Comparison of ENCODE assay signal across 7 mouse cellular contexts in the genomic region with DNA sequence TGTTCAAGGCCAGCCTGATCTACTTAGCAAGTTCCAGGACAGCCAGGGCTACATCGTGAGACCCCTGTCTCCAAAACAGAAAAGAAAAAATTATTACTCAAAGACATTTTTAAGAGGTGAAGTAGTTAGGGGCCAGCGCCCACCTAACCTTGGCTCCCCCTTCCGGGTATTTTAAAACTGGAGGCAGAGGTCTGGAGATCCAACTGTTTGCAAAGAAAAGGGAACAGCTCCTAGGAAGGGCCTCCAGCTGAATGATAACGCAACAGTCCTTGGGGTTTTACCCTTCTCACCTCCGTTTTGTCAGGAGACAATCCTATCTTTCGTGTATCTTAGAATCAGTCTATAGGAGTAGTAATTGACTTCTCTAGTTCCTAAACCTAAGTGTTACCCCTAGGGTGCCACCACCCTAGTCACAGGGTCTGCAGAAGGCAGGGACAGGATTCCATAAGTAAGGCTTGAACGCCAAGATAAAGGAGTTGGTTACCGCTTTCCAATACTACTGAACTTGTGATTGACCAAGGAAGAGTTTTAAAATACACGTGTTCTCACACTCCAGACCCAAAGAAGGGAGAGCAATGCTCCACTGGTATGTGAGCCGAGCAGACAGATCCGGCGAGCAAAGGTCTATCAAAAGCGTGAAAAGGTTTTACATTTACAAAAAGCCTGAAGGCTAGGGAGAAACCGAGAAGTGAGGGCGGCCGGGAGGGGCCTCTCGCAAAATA. TPM values are rescaled to one million over a fixed set of nuclear protein-coding genes. Genes with fewer than 3 reads are reported as not detected.
A peak's percentile ranks its signal among the peaks of the same experiment; 100 is the strongest.
DNase-seq lines count a peak whose midpoint lies in the region; ATAC-seq and TF ChIP-seq lines count a peak whose summit lies in the region.

No protein-coding gene starts in this region.

- TF ChIP-seq CTCF in small intestine, adult 2 months (IDR thresholded peaks at IDR 0.05; ENCODE audit: extremely low read depth, insufficient read length, insufficient replicate concordance, low read depth, low read length): no peak

- no peak for DNase-seq in lung, postnatal 36 days
- no peak for DNase-seq in limb, embryonic 11.5 days (ENCODE audit: low spot score)
- DNase-seq in retina, postnatal 1 day: no peak
- DNase-seq in urinary bladder, postnatal 14 days (ENCODE audit: low spot score): no peak

- no peaks in the 10 kb centered on the region for H3K36me3 ChIP-seq in lung, embryonic 16.5 days (ENCODE audit: control insufficient read depth, insufficient read depth, low read length)
- peaks cover 31% of the 10 kb centered on the region for H3K36me3 ChIP-seq in erythroblast, embryonic 14.5 days (ENCODE audit: control insufficient read depth)
- peaks cover 7% of the 10 kb centered on the region; the same call in 1 of the 2 replicates for H3K36me3 ChIP-seq in limb, embryonic 11.5 days (ENCODE audit: control insufficient read depth, insufficient read depth, low read length)
- H3K36me3 ChIP-seq in small intestine, adult 2 months (ENCODE audit: control insufficient read depth, insufficient read depth, low read length): peaks cover 2% of the 10 kb centered on the region

- H3K4me3 ChIP-seq in lung, embryonic 16.5 days (ENCODE audit: low read length): peak overlapping the region; percentile 82
- H3K4me3 ChIP-seq in erythroblast, embryonic 14.5 days (replicated peaks): peak overlapping the region; percentile 85
- peak overlapping the region; percentile 63 for H3K4me3 ChIP-seq in limb, embryonic 11.5 days (ENCODE audit: low read depth, low read length)
- H3K4me3 ChIP-seq in small intestine, adult 2 months (ENCODE audit: low read depth, low read length): peak overlapping the region; percentile 78

- TF ChIP-seq POLR2A in small intestine, adult 2 months (IDR thresholded peaks at IDR 0.05; ENCODE audit: low read depth, low read length): no peak; the same call in 1 of the 2 replicates

- H3K9ac ChIP-seq in lung, embryonic 16.5 days (ENCODE audit: low read length): peak overlapping the region; percentile 85
- peak overlapping the region; percentile 75 for H3K9ac ChIP-seq in limb, embryonic 11.5 days (ENCODE audit: low read length)

- H3K4me2 ChIP-seq in lung, embryonic 16.5 days (ENCODE audit: low read depth, low read length): peak overlapping the region; percentile 75
- H3K4me2 ChIP-seq in limb, embryonic 11.5 days (ENCODE audit: low read depth, severe bottlenecking): peak overlapping the region; percentile 84

- no peak for ATAC-seq in lung, embryonic 16.5 days (ENCODE audit: low read depth)
- 0 out of 2 replicates have a peak, but pooled peaks have one; percentile 11 for ATAC-seq in limb, embryonic 11.5 days (ENCODE audit: insufficient number of reproducible peaks, low FRiP score, low TSS enrichment, low read depth)

- peaks cover 53% of the 10 kb centered on the region for H3K4me1 ChIP-seq in lung, embryonic 16.5 days (replicated peaks; ENCODE audit: control insufficient read depth, insufficient read depth, low read length)
- H3K4me1 ChIP-seq in erythroblast, embryonic 14.5 days (ENCODE audit: control insufficient read depth): peaks cover 65% of the 10 kb centered on the region
- peaks cover 27% of the 10 kb centered on the region for H3K4me1 ChIP-seq in limb, embryonic 11.5 days (ENCODE audit: control insufficient read depth, insufficient read depth, low read length)
- peaks cover 23% of the 10 kb centered on the region for H3K4me1 ChIP-seq in small intestine, adult 2 months (ENCODE audit: control insufficient read depth, insufficient read depth, insufficient read length, low read length)

- no peaks in the 10 kb centered on the region for H3K9me3 ChIP-seq in lung, embryonic 16.5 days (ENCODE audit: control insufficient read depth, low read length)
- H3K9me3 ChIP-seq in erythroblast, embryonic 14.5 days (ENCODE audit: control insufficient read depth, low read length): no peaks in the 10 kb centered on the region
- H3K9me3 ChIP-seq in limb, embryonic 11.5 days (ENCODE audit: control insufficient read depth, low read length): no peaks in the 10 kb centered on the region

- H3K27ac ChIP-seq in lung, embryonic 16.5 days (ENCODE audit: low read length): peak overlapping the region; percentile 89
- H3K27ac ChIP-seq in limb, embryonic 11.5 days (replicated peaks; ENCODE audit: low read depth, low read length): no peak overlapping the region
- H3K27ac ChIP-seq in small intestine, adult 2 months (ENCODE audit: insufficient read depth, low read depth, low read length): peak overlapping the region; percentile 46

- H3K27me3 ChIP-seq in lung, embryonic 16.5 days (ENCODE audit: control insufficient read depth, insufficient read depth, low read depth, low read length): no peaks in the 10 kb centered on the region
- H3K27me3 ChIP-seq in erythroblast, embryonic 14.5 days (ENCODE audit: control insufficient read depth): no peaks in the 10 kb centered on the region
- no peaks in the 10 kb centered on the region for H3K27me3 ChIP-seq in limb, embryonic 11.5 days (ENCODE audit: control insufficient read depth, insufficient read depth, low read length)
- no peaks in the 10 kb centered on the region for H3K27me3 ChIP-seq in small intestine, adult 2 months (ENCODE audit: control insufficient read depth, insufficient read depth, low read length)

- WGBS in lung, embryonic 16.5 days: 2% methylated on average over 17 of the region's 17 CpGs
- WGBS in limb, embryonic 11.5 days: 8% methylated on average over 17 of the region's 17 CpGs
- WGBS in small intestine, adult 2 months: 2% methylated on average over 17 of the region's 17 CpGs

RNA-seq across cellular contexts. Expression of a gene that starts 0.9 kb away (rescaled TPM):
- 13.9 and 17.3 TPM in 2 replicates for polyA plus RNA-seq in lung, embryonic 16.5 days (2015; fragmentation: Nextera tagmentation; extraction: Ambion mirVana)
- 0.31 and 0.42 TPM in 2 replicates for polyA plus RNA-seq in erythroblast, embryonic 14.5 days (2012)
- polyA plus RNA-seq in limb, embryonic 11.5 days (2014; fragmentation: Nextera tagmentation; extraction: Ambion mirVana): 20.8 and 26.5 TPM in 2 replicates
- 3.0 and 4.7 TPM in 2 replicates for polyA plus RNA-seq in small intestine, adult 2 months (2012; rRNA removed)

RNA-seq across cellular contexts. Expression of a gene that starts 1.1 kb away (rescaled TPM):
- polyA plus RNA-seq in lung, embryonic 16.5 days (2015; fragmentation: Nextera tagmentation; extraction: Ambion mirVana): 5.5 and 5.8 TPM in 2 replicates
- 0.05 and 0.06 TPM in 2 replicates for polyA plus RNA-seq in erythroblast, embryonic 14.5 days (2012)
- 9.0 and 9.2 TPM in 2 replicates for polyA plus RNA-seq in limb, embryonic 11.5 days (2014; fragmentation: Nextera tagmentation; extraction: Ambion mirVana)
- 3.8 and 5.8 TPM in 2 replicates for polyA plus RNA-seq in small intestine, adult 2 months (2012; rRNA removed)

RNA-seq across cellular contexts. Expression of a gene that starts 35.2 kb away (rescaled TPM):
- 46.8 and 47.1 TPM in 2 replicates for polyA plus RNA-seq in lung, embryonic 16.5 days (2015; fragmentation: Nextera tagmentation; extraction: Ambion mirVana)
- polyA plus RNA-seq in erythroblast, embryonic 14.5 days (2012): not detected in 2 replicates
- 69.4 and 75.5 TPM in 2 replicates for polyA plus RNA-seq in limb, embryonic 11.5 days (2014; fragmentation: Nextera tagmentation; extraction: Ambion mirVana)
- 9.7 and 15.3 TPM in 2 replicates for polyA plus RNA-seq in small intestine, adult 2 months (2012; rRNA removed)

RNA-seq across cellular contexts. Expression of a gene that starts 48.1 kb away (rescaled TPM):
- polyA plus RNA-seq in lung, embryonic 16.5 days (2015; fragmentation: Nextera tagmentation; extraction: Ambion mirVana): 13.9 and 14.0 TPM in 2 replicates
- polyA plus RNA-seq in erythroblast, embryonic 14.5 days (2012): 0.38 and 0.50 TPM in 2 replicates
- polyA plus RNA-seq in limb, embryonic 11.5 days (2014; fragmentation: Nextera tagmentation; extraction: Ambion mirVana): 15.0 and 15.6 TPM in 2 replicates
- polyA plus RNA-seq in small intestine, adult 2 months (2012; rRNA removed): 9.3 and 9.5 TPM in 2 replicates

RNA-seq across cellular contexts. Expression of a gene that starts 49.2 kb away (rescaled TPM):
- 90.8 and 98.7 TPM in 2 replicates for polyA plus RNA-seq in lung, embryonic 16.5 days (2015; fragmentation: Nextera tagmentation; extraction: Ambion mirVana)
- 6.9 and 16.9 TPM in 2 replicates for polyA plus RNA-seq in erythroblast, embryonic 14.5 days (2012)
- polyA plus RNA-seq in limb, embryonic 11.5 days (2014; fragmentation: Nextera tagmentation; extraction: Ambion mirVana): 60.0 and 65.5 TPM in 2 replicates
- 130 and 350 TPM in 2 replicates for polyA plus RNA-seq in small intestine, adult 2 months (2012; rRNA removed)

Comparison
In these comparisons a context has a peak if more than half of its experiments do, and no peak if none do; other contexts are left out.
1. RNA of a gene that starts 35.2 kb away (polyA plus RNA-seq): 69.4 to 75.5 TPM in limb, embryonic 11.5 days, 46.8 to 47.1 TPM in lung, embryonic 16.5 days and 9.7 to 15.3 TPM in small intestine, adult 2 months; not detected in erythroblast, embryonic 14.5 days; every median in the first group is over 10 times any median in the second.
2. Peak in every context shown above with its lines, with median percentiles within 50 percentile points of each other: H3K4me3 ChIP-seq.